In genomic region chr13:49016311-49016761, GRCm38 (mm10) we compare ENCODE assay signal across 9 mouse cellular contexts. TPM values are rescaled to one million over a fixed set of nuclear protein-coding genes. Genes with fewer than 3 reads are reported as not detected.
DNase-seq lines count a peak whose midpoint lies in the region; ATAC-seq and TF ChIP-seq lines count a peak whose summit lies in the region.
"Had no signal": no experiment of that assay in that cellular context is flagged by ENCODE, and none has a peak within 500 bp of the region (broad histone marks: within the 10 kb centered on the region; RNA-seq: fewer than 3 reads in every experiment).

No protein-coding gene starts in this region.

- peaks cover 10% of the 10 kb centered on the region for H3K9me3 ChIP-seq in E14TG2a.4 (ENCODE audit: low read length)
- 0 out of 2 replicates have a peak, but pooled peaks cover 3% of the 10 kb centered on the region for H3K9me3 ChIP-seq in forebrain, embryonic 16.5 days (ENCODE audit: control insufficient read depth, low read length)
- H3K9me3 ChIP-seq in liver, embryonic 12.5 days (replicated peaks), result peaks cover 6% of the 10 kb centered on the region
- 0 out of 2 replicates have a peak, but pooled peaks cover 6% of the 10 kb centered on the region for H3K9me3 ChIP-seq in neural tube, embryonic 12.5 days

- H3K27ac ChIP-seq in forebrain, embryonic 16.5 days (ENCODE audit: low read length), result peak overlapping the region; percentile 99
- H3K27ac ChIP-seq in liver, embryonic 12.5 days, result no peak overlapping the region
- peak overlapping the region; percentile 77 for H3K27ac ChIP-seq in neural tube, embryonic 12.5 days

- no peaks in the 10 kb centered on the region for H3K36me3 ChIP-seq in E14TG2a.4 (ENCODE audit: insufficient read depth, low read length)
- no peaks in the 10 kb centered on the region for H3K36me3 ChIP-seq in forebrain, embryonic 16.5 days (ENCODE audit: control insufficient read depth, insufficient read depth)
- H3K36me3 ChIP-seq in liver, embryonic 12.5 days, result no peaks in the 10 kb centered on the region
- no peaks in the 10 kb centered on the region for H3K36me3 ChIP-seq in neural tube, embryonic 12.5 days

- peak overlapping the region; percentile 54 for H3K9ac ChIP-seq in forebrain, embryonic 16.5 days (replicated peaks; ENCODE audit: low read depth, low read length)
- H3K9ac ChIP-seq in liver, embryonic 12.5 days, result no peak overlapping the region
- H3K9ac ChIP-seq in neural tube, embryonic 12.5 days, result peak overlapping the region; percentile 42; the same call in 1 of the 2 replicates

- ATAC-seq in forebrain, embryonic 16.5 days, result peak; percentile 95
- ATAC-seq in liver, embryonic 12.5 days, result no peak
- ATAC-seq in neural tube, embryonic 12.5 days (ENCODE audit: low FRiP score, low read depth), result peak; percentile 92

- H3K27me3 ChIP-seq in E14TG2a.4 (ENCODE audit: insufficient read depth, low read length), result no peaks in the 10 kb centered on the region
- H3K27me3 ChIP-seq in forebrain, embryonic 16.5 days (replicated peaks; ENCODE audit: control insufficient read depth, insufficient read depth, low read length), result no peaks in the 10 kb centered on the region
- H3K27me3 ChIP-seq in liver, embryonic 12.5 days (replicated peaks), result peaks cover 3% of the 10 kb centered on the region; the same call in 1 of the 2 replicates
- peaks cover 11% of the 10 kb centered on the region for H3K27me3 ChIP-seq in neural tube, embryonic 12.5 days (replicated peaks)
- H3K27me3 ChIP-seq: CH12.LX had no signal

- peaks cover 62% of the 10 kb centered on the region for H3K4me1 ChIP-seq in E14TG2a.4 (replicated peaks; ENCODE audit: low read depth, low read length)
- H3K4me1 ChIP-seq in forebrain, embryonic 16.5 days (replicated peaks; ENCODE audit: control insufficient read depth, insufficient read depth, low read length), result peaks cover 20% of the 10 kb centered on the region
- H3K4me1 ChIP-seq in liver, embryonic 12.5 days, result peaks cover 13% of the 10 kb centered on the region
- peaks cover 20% of the 10 kb centered on the region for H3K4me1 ChIP-seq in neural tube, embryonic 12.5 days

- no peak for TF ChIP-seq CTCF in E14TG2a.4 (conservative IDR thresholded peaks at IDR 0.05; ENCODE audit: low read length)

- under 1% methylated on average over 16 of the region's 16 CpGs for WGBS in forebrain, embryonic 16.5 days
- WGBS in liver, embryonic 12.5 days (ENCODE audit: insufficient replicate concordance), result 28% methylated on average over 16 of the region's 16 CpGs
- WGBS in neural tube, embryonic 12.5 days, result 2% methylated on average over 16 of the region's 16 CpGs

- H3K4me2 ChIP-seq in forebrain, embryonic 16.5 days (ENCODE audit: low read length), result peak overlapping the region; percentile 64
- H3K4me2 ChIP-seq in liver, embryonic 12.5 days, result peak overlapping the region; percentile 59
- H3K4me2 ChIP-seq in neural tube, embryonic 12.5 days (replicated peaks), result peak overlapping the region; percentile 57

- intact Hi-C loops in heart, postnatal 10 days (cut with DNase I), result no loop called here

- peak overlapping the region; percentile 48 for H3K4me3 ChIP-seq in E14TG2a.4 (replicated peaks; ENCODE audit: low read length)
- peak overlapping the region; percentile 33 for H3K4me3 ChIP-seq in forebrain, embryonic 16.5 days (replicated peaks; ENCODE audit: low read length)
- no peak overlapping the region for H3K4me3 ChIP-seq in liver, embryonic 12.5 days
- peak overlapping the region; percentile 16; the same call in 1 of the 2 replicates for H3K4me3 ChIP-seq in neural tube, embryonic 12.5 days

- peak; percentile 92 for DNase-seq in cerebellum, adult 11-12 months
- peak; percentile 66 for DNase-seq in heart, postnatal 10 days
- DNase-seq in kidney, postnatal 36 days, result peak; percentile 62 to 69
- DNase-seq in urinary bladder, postnatal 14 days (ENCODE audit: low spot score), result peak; percentile 66

RNA-seq across cellular contexts. Expression of gene Fam120a, which starts 48.5 kb away (rescaled TPM):
- 13.7 and 14.8 TPM in 2 replicates for polyA plus RNA-seq in forebrain, embryonic 16.5 days (2015; fragmentation: Nextera tagmentation; extraction: Ambion mirVana)
- total RNA-seq in heart, postnatal 10 days (2021), result 100 to 1,000 TPM; 106 to 111 TPM
- polyA plus RNA-seq in liver, embryonic 12.5 days (2016; fragmentation: Nextera tagmentation; extraction: Ambion mirVana), result 19.5 and 20.1 TPM in 2 replicates
- 15.3 and 15.9 TPM in 2 replicates for polyA plus RNA-seq in neural tube, embryonic 12.5 days (2016; fragmentation: Nextera tagmentation; extraction: Ambion mirVana)
